Mouse (Mus musculus) layer of hippocampus, postnatal 36 days (tissue): ENCODE results near the gene Aim2. TPM values are rescaled to one million over a fixed set of nuclear protein-coding genes. Genes with fewer than 3 reads are reported as not detected.
"Not testable (repeated sequence)": the region's sequence is repeated elsewhere in the genome, so short reads cannot be mapped to it uniquely, and the experiment has no call there.

ENCODE experiments used
- DNase-seq, 2 experiments: peaks; one replicate each; pipeline ENCODE4 v3.0.0; 2022
- total RNA-seq, 2 experiments: library from RNA; stranded (reverse); gene quantifications; 2 replicates each; pipeline ENCODE4 v1.2.3; 2021

The Aim2 gene
- 1 to 10 TPM; 2.9 to 3.7 TPM for total RNA-seq

DNA sequence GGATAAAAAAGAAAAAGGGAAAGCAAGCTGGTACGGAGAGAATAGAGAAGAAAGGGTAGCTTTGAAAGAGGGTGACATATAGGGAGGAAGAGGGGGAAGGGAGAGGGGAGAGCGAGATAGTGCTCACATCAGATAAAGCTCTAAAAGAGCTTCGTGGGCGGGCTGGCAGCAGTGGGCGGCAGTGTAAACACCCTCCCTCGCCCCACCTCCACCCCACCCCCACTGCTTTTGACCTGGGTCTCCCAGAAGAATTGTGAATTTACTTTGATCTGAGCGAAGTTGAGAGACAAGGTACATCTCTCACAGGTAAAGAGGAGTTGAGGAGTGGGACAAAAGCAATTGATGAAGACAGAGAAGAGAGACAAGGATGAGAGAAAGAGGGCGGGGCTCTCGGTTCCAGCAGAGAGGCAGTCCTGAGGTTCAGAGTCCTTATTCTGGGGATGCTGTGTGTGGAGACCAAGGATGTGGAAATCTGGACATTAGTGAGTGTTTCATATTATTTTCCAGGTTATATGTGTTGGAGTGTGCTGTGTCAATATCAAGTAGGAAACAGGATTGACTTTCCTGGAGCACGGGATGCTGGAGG lies at the start of gene Aim2:
TSS of gene Aim2 (plus strand) at position 508 of the 586 bp plus-strand sequence.
- no peak for DNase-seq

- DNase-seq: not testable (repeated sequence)
Measured at GRCm38 (mm10) chr1:173302795-173303194, 47.9 kb upstream of the Aim2 start.

- DNase-seq: not testable (repeated sequence)
Measured at GRCm38 (mm10) chr1:173313535-173314050, 37.1 kb upstream of the Aim2 start.

GRCm38 (mm10) chr1:173315725-173316124 lies 35.0 kb upstream of the Aim2 start:
- DNase-seq: no peak

DNA sequence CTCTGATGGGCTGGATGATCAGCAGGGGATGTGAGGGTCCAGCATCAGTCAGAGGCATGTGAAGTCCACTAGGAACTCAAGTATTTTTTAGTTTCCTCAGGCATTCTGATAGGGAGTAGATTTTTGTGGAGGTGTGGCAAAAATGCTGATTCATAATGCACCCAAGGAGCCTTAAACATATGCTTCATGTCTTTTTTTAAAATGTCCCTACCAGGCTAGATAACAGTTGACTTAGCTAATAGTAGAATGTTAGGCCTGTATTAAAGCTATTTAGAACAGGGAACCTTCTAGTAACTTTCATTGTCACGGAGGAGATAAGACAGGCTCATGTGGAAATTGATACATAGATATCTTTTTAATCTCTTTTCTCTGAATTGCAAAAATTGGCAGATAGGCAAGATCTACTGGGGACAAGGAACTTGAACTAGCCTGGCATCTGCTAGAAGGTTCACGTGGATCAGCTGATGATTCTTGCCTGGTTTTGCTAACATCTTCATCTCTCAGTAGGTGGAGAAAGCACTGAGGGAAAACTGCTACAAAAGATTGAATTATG lies 32.7 kb upstream of the Aim2 start:
- no peak for DNase-seq

- no peak for DNase-seq
Measured at GRCm38 (mm10) chr1:173321593-173322248, 29.0 kb upstream of the Aim2 start.

DNA sequence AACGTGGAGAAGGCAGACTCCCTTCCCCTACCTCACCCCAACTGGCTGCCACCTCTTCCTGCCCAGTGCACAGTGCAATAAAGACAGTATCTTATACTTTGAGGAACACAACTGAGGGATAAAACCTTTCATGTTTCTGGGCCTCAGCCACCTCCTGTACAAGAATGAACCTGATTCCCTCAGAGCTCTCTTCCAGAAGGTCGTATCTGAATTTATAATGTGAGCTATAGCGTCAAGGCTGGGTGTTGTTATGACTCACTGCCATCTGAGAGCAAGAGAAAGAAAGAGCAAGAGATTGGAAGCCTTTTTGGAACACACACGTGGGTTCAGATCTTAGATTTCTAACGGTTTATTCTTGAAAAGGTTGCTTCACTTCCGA lies 28.4 kb upstream of the Aim2 start:
- DNase-seq: no peak

DNA sequence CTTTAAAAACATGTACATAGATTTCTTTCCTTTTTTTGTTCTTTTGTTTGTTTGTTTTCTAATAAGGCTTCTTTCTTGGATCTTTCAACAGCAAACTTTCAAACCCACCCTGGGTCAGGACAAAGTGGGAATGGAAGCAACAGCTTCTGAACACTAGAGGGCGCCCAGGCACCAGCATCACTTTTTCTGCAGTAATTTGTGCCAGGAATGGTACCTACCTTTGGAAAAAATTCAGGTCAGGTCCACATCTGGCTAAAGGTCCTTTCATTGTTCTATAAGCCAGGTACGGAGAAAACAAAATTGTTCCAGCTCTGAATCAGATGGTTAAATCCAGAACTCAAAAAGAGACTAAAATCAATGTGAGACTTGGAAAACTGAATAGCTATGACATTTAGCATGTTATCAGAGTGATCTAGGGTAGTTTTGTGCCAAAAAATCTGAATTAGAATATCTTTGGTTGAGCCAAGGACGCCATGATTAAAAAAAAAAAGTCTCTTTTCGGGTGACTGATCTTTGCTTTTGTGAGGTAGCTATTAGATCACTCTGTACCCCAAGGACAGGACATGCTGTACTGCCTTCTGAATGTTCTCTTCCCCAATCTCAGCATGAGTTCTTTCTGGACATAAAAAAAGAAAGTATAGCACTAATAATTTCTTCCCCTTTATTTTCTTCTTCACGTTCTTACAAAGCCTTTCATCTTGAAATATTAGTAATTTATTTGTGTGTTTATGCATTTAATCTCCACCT lies 26.7 kb upstream of the Aim2 start:
- DNase-seq: peak in 1 of 2 experiments; percentile 25

DNA sequence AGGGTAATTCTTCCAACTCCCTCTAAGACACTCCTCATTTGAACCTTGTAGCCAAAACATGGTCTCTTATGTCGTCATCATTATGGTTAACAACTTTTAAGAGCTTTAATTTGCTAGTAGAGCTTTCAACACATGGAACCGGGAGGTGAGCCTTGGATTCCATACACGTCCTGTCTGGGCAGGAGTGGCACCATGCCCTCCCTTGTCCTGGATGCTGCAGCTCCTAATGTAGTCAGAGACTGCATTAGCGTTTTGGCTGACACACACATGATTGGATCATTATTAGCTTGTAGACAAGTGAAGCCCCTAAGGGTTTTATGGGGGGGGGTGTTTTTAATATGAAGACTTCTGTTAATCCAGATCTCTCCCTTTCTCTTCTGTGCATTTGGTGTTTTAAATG lies 25.7 kb upstream of the Aim2 start:
- DNase-seq: no peak

DNA sequence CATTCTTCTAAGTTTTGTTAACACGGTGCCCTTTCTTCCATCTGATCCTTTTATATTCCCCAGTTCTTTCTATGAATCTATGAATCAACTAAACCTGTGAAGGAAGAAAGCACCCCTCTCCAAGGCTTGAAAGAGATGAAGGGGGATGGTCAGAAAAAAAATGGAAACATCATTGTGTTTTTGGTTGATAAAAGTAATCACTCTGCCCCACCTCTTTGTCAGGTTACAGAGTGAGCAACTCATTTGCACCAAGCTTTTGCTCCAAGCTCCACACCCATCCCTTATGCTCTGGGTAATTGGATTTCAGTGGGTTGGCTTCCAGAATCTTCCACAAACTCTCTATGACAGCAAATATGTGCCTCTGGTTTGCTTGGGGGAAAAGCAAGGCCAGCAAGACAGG lies 25.3 kb upstream of the Aim2 start:
- DNase-seq: no peak

- DNase-seq: no peak
Measured at GRCm38 (mm10) chr1:173326552-173326951, 24.1 kb upstream of the Aim2 start.

DNA sequence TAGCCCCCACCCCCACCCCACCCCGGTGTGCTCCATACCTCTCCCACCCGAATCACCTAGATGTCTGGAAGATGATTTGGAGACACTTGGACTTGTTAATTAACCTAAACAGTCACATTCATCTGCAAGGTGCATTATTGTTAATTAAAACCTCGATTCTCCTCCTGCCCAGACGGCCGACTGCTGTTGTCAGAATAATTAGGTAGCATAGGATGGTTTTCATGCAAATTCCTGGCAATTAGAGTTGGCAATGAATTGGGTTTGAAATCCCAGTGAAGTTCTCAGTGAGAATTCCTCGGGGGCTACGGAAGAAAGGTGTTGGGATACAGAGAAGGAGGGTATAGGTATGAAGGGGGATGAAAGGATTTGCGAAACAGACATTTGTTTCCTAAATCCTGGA lies 22.2 kb upstream of the Aim2 start:
- DNase-seq: no peak

- DNase-seq: no peak
Measured at GRCm38 (mm10) chr1:173329185-173329584, 21.5 kb upstream of the Aim2 start.

DNA sequence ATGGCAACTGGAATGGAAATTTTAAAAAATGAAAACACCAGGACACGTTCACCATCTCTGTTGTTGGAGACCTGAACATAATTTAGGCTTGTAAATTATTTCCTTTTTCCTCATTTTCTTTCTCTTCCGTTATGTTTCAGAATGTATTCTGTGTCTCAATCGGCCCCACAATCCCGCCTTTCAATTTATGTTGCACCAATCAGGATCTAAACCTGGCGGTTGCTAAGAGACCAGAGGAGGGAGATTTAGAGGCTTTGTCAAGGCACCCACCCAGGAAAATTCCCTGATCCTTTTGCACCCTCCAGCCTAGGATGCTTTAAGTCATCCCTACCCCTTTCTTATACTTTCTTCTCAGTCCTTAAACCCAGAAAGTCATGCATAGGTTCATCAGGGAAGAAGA lies 20.9 kb upstream of the Aim2 start:
- no peak for DNase-seq

DNA sequence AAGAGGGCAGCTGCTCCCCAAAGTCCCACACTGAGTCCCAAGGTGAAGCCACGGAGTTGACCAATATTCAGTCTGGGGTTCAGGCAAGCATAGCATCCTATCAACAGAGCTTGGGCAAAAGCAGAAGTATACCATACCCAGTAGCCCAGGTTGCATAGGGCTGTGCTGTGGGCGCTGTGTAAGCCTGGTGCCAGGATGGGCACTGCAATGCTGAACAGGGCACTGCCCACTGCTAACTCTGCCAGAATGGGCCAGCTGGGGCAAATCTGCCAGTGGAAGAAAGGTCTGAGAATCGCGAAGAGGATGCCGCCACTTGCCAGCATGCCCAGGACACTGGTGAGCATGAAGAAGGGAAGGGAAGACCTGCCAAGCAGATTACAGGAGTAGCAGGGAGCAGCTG lies 18.3 kb upstream of the Aim2 start:
- DNase-seq: no peak

DNA sequence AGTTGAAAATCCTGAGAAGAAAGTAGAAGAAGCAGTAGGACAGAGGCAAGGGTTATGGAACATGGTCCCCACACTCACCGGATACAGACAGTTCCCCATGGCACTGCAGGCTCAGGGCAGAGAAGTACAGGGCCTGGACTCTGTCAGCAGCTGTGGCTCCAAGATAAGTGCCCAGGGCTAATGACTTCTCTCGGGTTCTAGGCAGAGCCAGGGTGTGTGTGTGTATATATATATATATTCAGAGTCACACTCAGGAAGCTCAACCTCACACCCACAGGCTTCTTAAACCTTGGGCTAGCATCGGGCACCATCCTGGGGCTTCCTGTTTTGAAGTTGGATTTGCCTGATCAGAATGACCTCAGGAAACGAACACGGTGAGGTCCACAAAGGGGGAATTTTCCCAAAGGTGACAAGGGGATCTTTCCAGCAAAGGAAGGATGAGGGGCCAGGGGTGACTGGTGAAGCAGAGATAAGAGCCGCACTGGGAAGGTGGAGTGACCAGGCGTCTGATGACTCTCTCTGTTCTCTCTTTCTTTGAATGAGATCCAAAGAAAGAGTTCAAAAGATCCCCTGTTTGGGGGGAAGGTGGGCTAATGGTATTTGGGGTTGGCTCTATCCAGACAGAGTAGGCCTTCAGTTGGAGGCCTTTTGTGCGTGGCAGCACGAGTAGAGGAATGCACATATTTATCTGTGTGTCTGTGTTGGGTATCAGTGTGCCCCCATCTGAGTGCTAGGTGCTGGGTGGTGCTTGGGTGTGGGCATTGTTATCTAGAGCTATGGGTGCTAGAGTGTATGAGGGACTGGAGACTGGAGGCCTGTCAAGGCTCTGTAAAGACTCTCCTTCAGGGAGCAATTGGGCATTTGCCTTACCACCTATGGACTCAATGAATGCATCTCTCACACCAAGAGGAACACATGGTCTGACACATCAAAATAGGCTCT lies 17.1 kb upstream of the Aim2 start, which contains the start of gene Ackr1:
TSS of gene Ackr1 (minus strand) at position 439 of the 942 bp plus-strand sequence.
- no peak for DNase-seq

GRCm38 (mm10) chr1:173335903-173336302 lies 14.8 kb upstream of the Aim2 start:
- no peak for DNase-seq

GRCm38 (mm10) chr1:173337008-173337407 lies 13.7 kb upstream of the Aim2 start:
- DNase-seq: no peak

- DNase-seq: peak in 1 of 2 experiments; percentile 58
Measured at GRCm38 (mm10) chr1:173339543-173339942, 11.1 kb upstream of the Aim2 start.

DNA sequence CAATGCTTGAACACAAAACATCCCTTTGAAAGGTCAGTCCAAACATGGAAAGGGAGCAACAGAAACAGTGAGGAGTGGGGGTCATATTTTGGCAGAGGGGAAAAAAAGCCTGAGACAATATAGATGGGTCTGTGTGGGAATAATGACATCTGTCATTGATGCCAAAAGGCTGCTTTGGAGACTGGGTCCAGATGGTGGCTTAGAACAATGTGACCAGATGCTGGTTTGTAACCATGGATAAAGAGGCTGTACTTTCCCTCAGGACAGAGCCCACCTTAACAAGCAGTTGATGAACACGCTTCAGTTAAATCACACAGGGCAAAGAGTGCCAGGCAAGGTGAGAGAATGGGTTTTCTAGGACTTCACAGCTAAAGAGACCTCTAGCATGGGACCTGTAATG lies 8.3 kb upstream of the Aim2 start:
- no peak for DNase-seq

- DNase-seq: no peak
Measured at GRCm38 (mm10) chr1:173343934-173344333, 6.7 kb upstream of the Aim2 start.

GRCm38 (mm10) chr1:173345112-173345511 lies 5.6 kb upstream of the Aim2 start:
- no peak for DNase-seq
